Mouse (Mus musculus) midbrain, postnatal 0 days (tissue): Measurements from ENCODE around the gene Dcaf10. TPM values are rescaled to one million over a fixed set of nuclear protein-coding genes. Genes with fewer than 3 reads are reported as not detected.

Experiments used
- ATAC-seq: fragments of 200-750 bp; cut with Nextera tagmentation; 2 replicates; pipeline ENCODE4 v1.8.0; 2017; ENCODE audit warnings: moderate number of reproducible peaks, mild to moderate bottlenecking, moderate TSS enrichment, moderate library complexity; ENCODE audit not compliant: low FRiP score
- DNase-seq: peaks from one replicate; pipeline ENCODE4 v3.0.0-alpha.2; 2015; ENCODE audit warnings: low spot score
- H3K27ac ChIP-seq: fragments of 300-500 bp; sonication (generic); 2 replicates; pipeline ENCODE4 v1.5.1; 2014; ENCODE audit warnings: low read depth, mild to moderate bottlenecking, low read length, mixed read lengths
- H3K27me3 ChIP-seq: fragments of 300-500 bp; sonication (generic); 2 replicates; pipeline ENCODE4 v1.6.1; 2014; ENCODE audit warnings: low read length, control low read depth, mixed read lengths; ENCODE audit not compliant: insufficient read depth
- H3K36me3 ChIP-seq: fragments of 300-500 bp; sonication (generic); 2 replicates; pipeline ENCODE4 v1.6.1; 2014; ENCODE audit warnings: low read length, control low read depth, mixed read lengths; ENCODE audit not compliant: insufficient read depth
- H3K4me1 ChIP-seq: fragments of 300-500 bp; sonication (generic); 2 replicates; pipeline ENCODE4 v1.6.1; 2014; ENCODE audit warnings: mild to moderate bottlenecking, control low read depth, antibody characterized with exemption, low read length, mixed read lengths; ENCODE audit not compliant: insufficient read depth
- H3K4me2 ChIP-seq: fragments of 300-500 bp; sonication (generic); 2 replicates; pipeline ENCODE4 v1.6.1; 2014; ENCODE audit warnings: low read depth, mild to moderate bottlenecking, low read length, mixed read lengths; ENCODE audit not compliant: poor library complexity, severe bottlenecking
- H3K4me3 ChIP-seq: fragments of 300-500 bp; sonication (generic); 2 replicates; pipeline ENCODE4 v1.5.1; 2014; ENCODE audit warnings: low read depth, mild to moderate bottlenecking, low read length, moderate library complexity
- H3K9ac ChIP-seq: fragments of 300-500 bp; sonication (generic); replicated peaks from 2 replicates; pipeline ENCODE4 v1.6.1; 2014; ENCODE audit warnings: mild to moderate bottlenecking, low read length, moderate library complexity, mixed read lengths; ENCODE audit not compliant: poor library complexity, severe bottlenecking
- H3K9me3 ChIP-seq: fragments of 300-500 bp; sonication (generic); 2 replicates; pipeline ENCODE4 v1.6.1; 2016; ENCODE audit warnings: low read length, control low read depth
- CTCF ChIP-seq: IDR thresholded peaks from 2 replicates; pipeline ENCODE4 v1.5.1; 2016; ENCODE audit warnings: antibody characterized with exemption, mild to moderate bottlenecking
- WGBS: fragments of 180-500 bp; shearing (Covaris S2); extraction: QIAGEN DNeasy Blood & Tissue Kit; methylation state at CpG from one replicate; pipeline ENCODE4 v1.1.7; 2014; 5-methylcytosine and 5-hydroxymethylcytosine counted together
- polyA plus RNA-seq: library from polyadenylated mRNA; unstranded; fragments of >200 nt; fragmentation: Nextera tagmentation; extraction: Ambion mirVana; gene quantifications from 2 replicates; pipeline ENCODE4 v1.2.1, GENCODE M21; 2015
- total RNA-seq: library from RNA; depleted of rRNA; stranded (reverse); fragments of >200 nt; gene quantifications from 2 replicates; pipeline ENCODE4 v1.2.3, GENCODE M21; 2014

The Dcaf10 gene
- total and polyA plus RNA-seq, 2 experiments from 2014 or later, result 10.1 to 62.5 TPM

GRCm38 (mm10) chr4:45399421-45400210 is 57.7 kb downstream of the Dcaf10 start:
- H3K27ac ChIP-seq, result no peak overlapping the region
- H3K36me3 ChIP-seq, result peaks cover 26% of the 10 kb centered on the region
- H3K4me3 ChIP-seq, result no peak overlapping the region
- no peak for DNase-seq
- H3K27me3 ChIP-seq, result no peaks in the 10 kb centered on the region
- no peaks in the 10 kb centered on the region for H3K9me3 ChIP-seq
- no peak for TF ChIP-seq CTCF
- no peak overlapping the region for H3K9ac ChIP-seq
- 97% methylated on average over 45 of the region's 45 CpGs for WGBS
- no peak for ATAC-seq
- H3K4me1 ChIP-seq, result no peaks in the 10 kb centered on the region
- H3K4me2 ChIP-seq, result no peak overlapping the region

- WGBS, result 93% methylated on average over 4 of the region's 4 CpGs
- H3K4me2 ChIP-seq, result no peak overlapping the region
- H3K36me3 ChIP-seq, result peaks cover 26% of the 10 kb centered on the region
- no peak overlapping the region for H3K4me3 ChIP-seq
- TF ChIP-seq CTCF, result no peak
- H3K27ac ChIP-seq, result no peak overlapping the region
- peaks cover 10% of the 10 kb centered on the region; the same call in 1 of the 2 replicates for H3K4me1 ChIP-seq
- no peaks in the 10 kb centered on the region for H3K27me3 ChIP-seq
- ATAC-seq, result no peak
- no peaks in the 10 kb centered on the region for H3K9me3 ChIP-seq
- H3K9ac ChIP-seq, result no peak overlapping the region
- no peak for DNase-seq
These were observed 60.4 kb downstream of the Dcaf10 start for GRCm38 (mm10) chr4:45402281-45402680.

GRCm38 (mm10) chr4:45402878-45403498 is 61.1 kb downstream of the Dcaf10 start:
- no peak for ATAC-seq
- Histone ChIP-seq H3K36me3 (peaks cover 26% of the 10 kb centered on the region), H3K4me2 (no peak overlapping the region), H3K27ac (no peak overlapping the region), H3K9ac (no peak overlapping the region), H3K4me1 (peaks cover 14% of the 10 kb centered on the region; the same call in 1 of the 2 replicates), H3K4me3 (no peak overlapping the region), H3K27me3 (no peaks in the 10 kb centered on the region), H3K9me3 (no peaks in the 10 kb centered on the region)
- 84% methylated on average over 7 of the region's 7 CpGs for WGBS
- no peak for TF ChIP-seq CTCF
- DNase-seq, result no peak

GRCm38 (mm10) chr4:45403499-45403878 is 61.6 kb downstream of the Dcaf10 start:
- DNase-seq, result no peak
- no peaks in the 10 kb centered on the region for H3K9me3 ChIP-seq
- no peak for TF ChIP-seq CTCF
- H3K36me3 ChIP-seq, result peaks cover 26% of the 10 kb centered on the region
- no peak for ATAC-seq
- no peak overlapping the region for H3K27ac ChIP-seq
- no peak overlapping the region for H3K4me2 ChIP-seq
- no peaks in the 10 kb centered on the region for H3K27me3 ChIP-seq
- peaks cover 14% of the 10 kb centered on the region; the same call in 1 of the 2 replicates for H3K4me1 ChIP-seq
- no peak overlapping the region for H3K9ac ChIP-seq
- H3K4me3 ChIP-seq, result no peak overlapping the region
- 95% methylated on average over 7 of the region's 7 CpGs for WGBS

GRCm38 (mm10) chr4:45404086-45404485 is 62.2 kb downstream of the Dcaf10 start:
- Histone ChIP-seq H3K27ac (no peak overlapping the region), H3K4me3 (no peak overlapping the region), H3K9me3 (no peaks in the 10 kb centered on the region), H3K4me2 (no peak overlapping the region), H3K4me1 (peaks cover 14% of the 10 kb centered on the region; the same call in 1 of the 2 replicates), H3K27me3 (no peaks in the 10 kb centered on the region), H3K36me3 (peaks cover 21% of the 10 kb centered on the region), H3K9ac (no peak overlapping the region)
- no peak for ATAC-seq
- no peak for DNase-seq
- 97% methylated on average over 7 of the region's 7 CpGs for WGBS
- no peak for TF ChIP-seq CTCF

GRCm38 (mm10) chr4:45405315-45405714 is 63.4 kb downstream of the Dcaf10 start:
- no peak for TF ChIP-seq CTCF
- Histone ChIP-seq H3K27me3 (no peaks in the 10 kb centered on the region), H3K36me3 (peaks cover 11% of the 10 kb centered on the region), H3K4me2 (no peak overlapping the region), H3K4me1 (peaks cover 14% of the 10 kb centered on the region; the same call in 1 of the 2 replicates), H3K27ac (no peak overlapping the region), H3K4me3 (no peak overlapping the region), H3K9me3 (no peaks in the 10 kb centered on the region), H3K9ac (no peak overlapping the region)
- WGBS, result 79% methylated on average over 7 of the region's 7 CpGs
- ATAC-seq (no peak), DNase-seq (no peak)
